Mouse (Mus musculus): ENCODE measurements at regions not wholly inside any gene's neighbourhood (a gene's known extent, or its start where the extent isn't known, plus 50 kb on each side); places are given as distances from the start of the nearest gene placed in this dataset.
A peak's percentile ranks its signal among the peaks of the same experiment; 100 is the strongest.

DNA sequence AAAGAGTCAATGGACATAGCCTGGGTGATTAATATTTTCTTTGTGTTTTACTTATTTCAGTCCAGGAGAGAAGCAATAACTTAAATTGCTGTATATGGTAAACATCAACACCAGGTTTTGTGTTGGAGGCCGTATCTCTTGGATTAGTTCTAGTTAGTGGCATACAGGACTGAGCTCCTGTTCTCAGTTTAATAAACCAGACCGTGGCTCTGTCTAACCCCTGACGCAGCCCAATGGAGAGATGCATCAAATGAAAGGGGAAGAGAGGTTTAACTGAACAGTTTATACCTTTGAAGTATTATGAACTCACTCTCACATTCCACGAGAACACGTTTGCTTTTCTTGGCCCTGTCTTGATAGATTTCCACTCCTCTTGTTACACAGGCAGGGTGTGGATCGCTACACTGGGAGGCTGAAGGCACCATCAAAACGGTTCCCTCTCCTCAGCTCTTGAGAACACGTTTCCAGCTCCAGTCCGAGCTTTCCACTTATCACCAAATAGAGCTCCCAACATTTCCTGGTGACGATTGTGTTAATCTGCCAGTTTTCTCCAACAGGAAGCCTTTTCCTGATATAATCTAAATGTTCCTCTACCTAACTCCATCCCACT is 54.0 kb upstream of the Cerkl start:
- no peak for DNase-seq (ENCODE audit: low spot score)

DNA sequence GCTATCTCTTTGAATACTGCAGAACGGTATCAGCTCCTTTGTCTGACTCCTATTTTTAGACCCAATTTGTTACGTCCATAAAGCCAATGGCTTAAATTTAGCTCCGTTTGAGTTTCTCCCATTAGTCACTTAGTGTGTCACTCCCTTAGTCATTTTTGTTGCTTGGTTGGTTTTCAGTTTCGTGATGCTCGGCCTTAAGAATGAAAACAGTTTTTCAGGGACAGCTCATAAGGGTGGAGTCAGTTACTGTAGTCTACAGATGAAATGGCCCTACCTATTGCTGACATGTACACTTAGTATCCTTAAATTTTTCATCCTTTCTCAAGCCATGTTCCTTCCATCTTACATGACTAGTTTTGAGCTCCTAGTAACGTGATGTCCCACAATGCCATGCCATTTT is 54.5 kb upstream of the Cerkl start:
- no peak for DNase-seq (ENCODE audit: low spot score)

GRCm38 (mm10) chr2:79511676-79512323 is 55.2 kb upstream of the Cerkl start:
- peak; percentile 52 for DNase-seq (ENCODE audit: low spot score)

GRCm38 (mm10) chr2:79512374-79512773 is 55.8 kb upstream of the Cerkl start:
- no peak for DNase-seq (ENCODE audit: low spot score)

GRCm38 (mm10) chr2:79513726-79514125 is 57.1 kb upstream of the Cerkl start:
- no peak for DNase-seq (ENCODE audit: low spot score)

- no peak for DNase-seq (ENCODE audit: low spot score)
Measured at GRCm38 (mm10) chr2:79518046-79518750, 61.6 kb upstream of the Cerkl start.

GRCm38 (mm10) chr2:79519799-79520449 is 63.3 kb upstream of the Cerkl start:
- no peak for DNase-seq (ENCODE audit: low spot score)

DNA sequence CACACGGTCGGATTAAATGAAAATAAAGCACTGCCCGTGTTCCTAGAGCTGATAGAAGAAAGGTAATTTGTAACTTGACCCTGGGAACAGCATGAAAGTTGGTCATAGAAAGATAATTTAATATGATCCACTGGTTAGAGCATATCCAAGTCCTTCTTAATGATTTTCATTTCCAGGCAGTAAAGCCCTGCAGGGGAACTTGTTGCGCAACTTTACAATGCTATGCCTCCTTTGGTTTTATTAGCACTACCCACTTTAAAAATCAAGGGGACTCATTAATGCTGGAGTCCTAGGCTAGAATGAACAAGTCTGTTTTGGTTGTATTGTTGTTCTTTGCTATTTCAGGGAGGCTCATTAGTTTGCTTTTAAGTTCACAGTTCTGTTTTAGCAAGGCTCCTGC is 66.9 kb upstream of the Cerkl start:
- DNase-seq (ENCODE audit: low spot score): no peak

GRCm38 (mm10) chr2:79527529-79527928 is 70.9 kb upstream of the Cerkl start:
- no peak for DNase-seq (ENCODE audit: low spot score)

- no peak for DNase-seq (ENCODE audit: low spot score)
Measured at GRCm38 (mm10) chr2:79528347-79528990, 71.9 kb upstream of the Cerkl start.

- DNase-seq (ENCODE audit: low spot score): no peak
Measured at GRCm38 (mm10) chr2:79529185-79529584, 72.6 kb upstream of the Cerkl start.

DNA sequence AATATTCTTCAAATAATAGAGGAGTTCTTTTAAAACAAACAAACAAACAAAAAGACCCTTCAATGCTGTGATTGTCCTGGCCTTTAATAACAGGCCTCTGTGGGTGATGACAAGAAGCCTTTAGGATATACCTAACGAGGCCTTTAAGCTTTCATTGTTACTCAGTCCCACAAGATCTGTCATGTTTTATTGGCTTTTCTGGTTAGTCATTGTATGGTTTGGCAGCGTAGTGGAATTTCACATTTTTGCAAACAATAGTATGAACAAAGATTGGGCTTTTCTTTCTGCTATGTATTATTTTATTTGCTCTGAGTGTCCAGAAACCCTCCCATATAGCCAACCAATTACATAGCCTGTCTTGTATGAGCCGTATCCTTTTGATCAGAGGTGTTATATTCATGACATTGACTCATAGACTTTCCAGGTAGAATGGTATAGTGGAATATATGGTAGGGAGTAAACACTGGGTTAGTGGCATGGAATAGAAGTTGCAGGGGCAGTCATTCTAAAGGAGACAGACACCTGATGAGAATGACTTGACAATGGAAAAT is 76.1 kb upstream of the Cerkl start:
- no peak for DNase-seq (ENCODE audit: low spot score)

- no peak for DNase-seq (ENCODE audit: low spot score)
Measured at GRCm38 (mm10) chr2:79537126-79537875, 80.7 kb upstream of the Cerkl start.

GRCm38 (mm10) chr2:79540384-79540783 is 83.8 kb upstream of the Cerkl start:
- DNase-seq (ENCODE audit: low spot score): no peak

DNA sequence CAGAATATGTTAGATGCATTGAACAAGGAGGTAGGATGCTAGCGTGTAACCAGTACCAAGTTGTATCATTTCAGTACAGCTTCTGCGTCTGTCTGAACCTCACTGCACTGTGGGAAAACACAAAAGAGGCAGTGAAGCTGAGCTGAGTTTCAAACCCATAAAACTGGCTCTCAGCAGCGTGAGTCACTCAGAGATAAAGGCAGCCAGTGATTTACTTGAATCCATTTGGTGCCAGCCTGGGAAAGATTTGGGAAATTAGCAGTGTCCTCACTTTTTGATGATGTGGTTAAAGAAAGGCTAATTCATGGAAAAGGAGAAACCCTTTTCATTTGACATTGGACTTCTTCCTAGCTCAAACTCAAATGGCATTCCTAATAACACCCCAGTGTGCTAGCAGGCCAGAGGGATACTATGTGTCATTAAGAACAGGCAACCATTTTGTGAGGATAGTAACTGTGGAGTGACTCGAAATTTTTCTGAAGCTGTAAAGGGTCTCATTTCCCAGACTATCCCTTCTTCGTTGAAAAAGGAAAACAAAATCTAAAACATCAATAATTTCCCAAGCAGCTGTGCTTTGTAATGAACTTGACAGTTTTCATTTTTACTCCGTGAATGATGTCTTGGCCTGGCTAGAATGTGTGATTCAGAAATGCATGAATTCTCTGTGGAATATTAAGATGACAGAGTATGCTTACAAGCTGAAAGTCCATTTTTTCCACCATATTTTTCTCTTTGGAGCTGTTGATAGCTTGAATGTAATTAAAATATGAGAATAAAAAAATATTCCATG is 85.8 kb upstream of the Cerkl start:
- no peak for DNase-seq (ENCODE audit: low spot score)

GRCm38 (mm10) chr2:79543456-79543855 is 86.9 kb upstream of the Cerkl start:
- DNase-seq (ENCODE audit: low spot score): no peak

DNA sequence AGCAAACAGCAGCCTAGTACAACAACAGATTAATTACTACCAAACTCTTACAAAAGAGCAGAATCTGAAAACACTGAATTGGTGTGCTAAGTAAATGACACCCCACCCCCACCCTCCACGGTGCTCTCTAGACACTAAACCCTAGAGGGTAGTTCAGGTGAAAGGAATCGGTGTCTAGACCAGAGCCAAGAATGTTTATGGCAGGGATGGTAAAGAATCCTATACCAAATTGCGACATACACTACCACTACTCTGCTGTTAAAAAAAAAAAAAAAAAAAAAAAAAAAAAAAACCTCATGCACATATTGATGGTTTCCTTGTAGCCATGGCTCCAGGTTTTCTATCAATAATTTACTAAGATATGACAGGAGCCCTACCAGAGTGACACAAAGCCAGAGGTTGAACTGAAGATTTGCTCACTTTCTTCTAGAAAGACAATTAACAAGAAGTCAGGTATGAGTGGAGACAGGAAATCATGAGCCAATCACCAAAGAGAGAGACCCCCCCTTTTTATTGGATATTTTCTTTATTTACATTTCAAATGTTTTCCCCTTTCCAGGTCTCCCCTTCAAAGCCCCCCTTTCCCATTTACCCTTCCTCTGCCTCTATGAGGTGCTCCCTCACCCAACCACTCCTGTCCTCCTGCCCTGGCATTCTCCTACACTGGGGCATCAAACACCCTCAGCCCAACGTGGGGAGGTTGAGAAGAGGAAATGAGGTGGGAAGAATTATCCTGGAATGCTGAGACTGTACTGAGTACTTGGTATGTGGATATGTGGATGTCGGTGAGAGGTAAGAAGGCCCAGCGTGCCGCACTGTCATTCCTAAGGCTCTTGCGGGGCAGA is 87.6 kb upstream of the Cerkl start:
- no peak for DNase-seq (ENCODE audit: low spot score)

GRCm38 (mm10) chr2:79544793-79545260 is 88.2 kb upstream of the Cerkl start:
- no peak for DNase-seq (ENCODE audit: low spot score)

DNA sequence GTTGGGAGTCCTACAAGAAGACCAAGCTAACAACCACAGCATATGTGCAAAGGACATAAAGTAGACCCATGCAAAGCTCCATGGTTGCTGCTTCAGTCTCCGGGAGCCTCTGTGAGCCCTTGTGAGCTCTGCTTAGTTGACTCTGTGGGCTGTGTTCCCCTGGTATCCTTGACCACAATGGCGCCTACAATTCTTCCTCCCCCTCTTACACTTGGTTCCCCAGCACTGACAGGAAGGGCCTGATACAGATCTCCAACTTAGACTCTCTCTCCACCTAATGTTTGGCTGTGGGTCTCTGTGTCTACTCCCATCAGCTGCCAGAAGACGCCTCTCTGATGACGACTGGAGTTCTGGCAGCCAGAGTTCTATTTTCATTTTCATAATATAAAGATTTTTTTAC is 88.9 kb upstream of the Itprid2 start:
- DNase-seq (ENCODE audit: low spot score): no peak

GRCm38 (mm10) chr2:79547284-79547683 is 87.9 kb upstream of the Itprid2 start:
- no peak for DNase-seq (ENCODE audit: low spot score)

Measured in ovary, postnatal 14 days (tissue).